Mouse (Mus musculus) E14TG2a.4 (cell line): ENCODE results near the gene Bspry.

ENCODE experiments used
- H3K27me3 ChIP-seq: 2 replicates; pipeline ENCODE4 v1.6.1; 2014; ENCODE audit warnings: low read length, control low read depth; ENCODE audit not compliant: insufficient read depth
- H3K36me3 ChIP-seq: 2 replicates; pipeline ENCODE4 v1.6.1; 2014; ENCODE audit warnings: low read length, control low read depth; ENCODE audit not compliant: insufficient read depth
- H3K4me1 ChIP-seq: replicated peaks from 2 replicates; pipeline ENCODE4 v1.6.1; 2014; ENCODE audit warnings: low read depth, low read length, control low read depth
- H3K4me3 ChIP-seq: replicated peaks from 2 replicates; pipeline ENCODE4 v1.5.1; 2014; ENCODE audit warnings: mild to moderate bottlenecking, low read length
- H3K9me3 ChIP-seq: 2 replicates; pipeline ENCODE4 v1.6.1; 2014; ENCODE audit warnings: low read length, control low read depth
- CTCF ChIP-seq: conservative IDR thresholded peaks from 2 replicates; pipeline ENCODE4 v1.5.1; 2014; ENCODE audit warnings: low read length
- NANOG ChIP-seq: IDR thresholded peaks from 2 replicates; pipeline ENCODE4 v1.6.1; 2014; ENCODE audit warnings: borderline replicate concordance, low read length, mixed read lengths
- POU5F1 ChIP-seq: IDR thresholded peaks from 2 replicates; pipeline ENCODE4 v1.6.1; 2014; ENCODE audit warnings: low read length, borderline replicate concordance

Gene Bspry

GRCm38 (mm10) chr4:62524651-62525488 lies 45.0 kb downstream of the Bspry start, which contains the start of the genes Pole3 and 4933430I17Rik:
Pole3 (minus strand) TSS chr4:62525068.
4933430I17Rik (plus strand) TSS chr4:62525369.
- TF ChIP-seq CTCF = no peak
- TF ChIP-seq POU5F1 = no peak
- TF ChIP-seq NANOG = no peak
- Histone ChIP-seq H3K36me3 (peaks cover 29% of the 10 kb centered on the region), H3K4me1 (peaks cover 22% of the 10 kb centered on the region), H3K27me3 (peaks cover 7% of the 10 kb centered on the region), H3K9me3 (no peaks in the 10 kb centered on the region), H3K4me3 (peak within 1 kb of the TSS; percentile 95)

DNA sequence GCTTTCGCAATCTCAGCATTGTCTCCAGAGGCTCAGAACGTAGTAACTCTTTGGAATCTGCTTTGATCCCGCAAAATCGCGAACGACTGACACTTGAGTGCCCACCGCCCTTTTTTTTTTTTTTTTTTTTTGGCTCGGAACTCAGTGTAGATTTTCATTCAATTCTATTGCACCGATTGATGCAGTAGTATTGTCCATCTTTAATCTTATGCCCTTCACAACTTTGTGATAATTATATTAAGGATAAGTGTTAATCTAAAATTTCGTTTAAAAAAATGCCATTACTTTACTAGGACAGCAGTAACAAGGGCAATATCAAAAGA lies 45.6 kb downstream of the Bspry start:
- H3K27me3 ChIP-seq = peaks cover 7% of the 10 kb centered on the region
- H3K36me3 ChIP-seq = peaks cover 29% of the 10 kb centered on the region
- no peaks in the 10 kb centered on the region for H3K9me3 ChIP-seq
- H3K4me3 ChIP-seq = peak overlapping the region; percentile 95; the same call in 1 of the 2 replicates
- peaks cover 24% of the 10 kb centered on the region for H3K4me1 ChIP-seq
- no peak for TF ChIP-seq CTCF
- no peak for TF ChIP-seq NANOG
- TF ChIP-seq POU5F1 = no peak

- Histone ChIP-seq H3K27me3 (peaks cover 7% of the 10 kb centered on the region), H3K4me3 (no peak overlapping the region), H3K36me3 (peaks cover 29% of the 10 kb centered on the region), H3K4me1 (peaks cover 26% of the 10 kb centered on the region), H3K9me3 (no peaks in the 10 kb centered on the region)
- no peak for TF ChIP-seq POU5F1
- no peak for TF ChIP-seq NANOG
- no peak for TF ChIP-seq CTCF
Measured at GRCm38 (mm10) chr4:62526256-62526655, 46.4 kb downstream of the Bspry start.

GRCm38 (mm10) chr4:62527655-62528054 lies 47.8 kb downstream of the Bspry start:
- Histone ChIP-seq H3K36me3 (peaks cover 17% of the 10 kb centered on the region), H3K9me3 (no peaks in the 10 kb centered on the region), H3K4me3 (no peak overlapping the region), H3K4me1 (peaks cover 31% of the 10 kb centered on the region), H3K27me3 (peaks cover 7% of the 10 kb centered on the region)
- TF ChIP-seq CTCF (no peak), POU5F1 (no peak), NANOG (no peak)

GRCm38 (mm10) chr4:62533729-62534128 lies 53.9 kb downstream of the Bspry start:
- H3K36me3 ChIP-seq = no peaks in the 10 kb centered on the region
- H3K4me1 ChIP-seq = peaks cover 19% of the 10 kb centered on the region
- TF ChIP-seq POU5F1 (no peak), NANOG (no peak), CTCF (no peak)
- no peaks in the 10 kb centered on the region for H3K27me3 ChIP-seq
- no peak overlapping the region for H3K4me3 ChIP-seq
- no peaks in the 10 kb centered on the region for H3K9me3 ChIP-seq

DNA sequence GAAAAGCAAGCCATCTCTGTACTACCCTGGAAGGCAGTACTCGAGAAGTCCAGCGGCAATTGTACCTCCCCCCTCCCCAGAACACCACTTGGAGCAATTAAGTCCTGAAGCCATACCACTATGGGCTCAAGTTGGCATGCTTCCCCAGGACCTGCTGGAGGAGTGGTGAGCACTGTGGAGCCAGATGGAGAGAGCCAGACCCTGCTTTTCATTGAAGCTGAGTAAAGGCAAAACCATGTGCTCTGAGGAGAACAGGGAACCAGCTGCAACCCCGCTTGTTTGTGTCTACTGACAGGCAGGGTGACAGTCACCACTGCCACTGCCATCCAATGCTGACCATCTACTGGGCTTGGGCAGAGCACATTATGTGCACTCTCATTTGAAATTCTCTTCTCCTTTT lies 61.9 kb downstream of the Bspry start:
- TF ChIP-seq POU5F1 (no peak), NANOG (no peak), CTCF (no peak)

DNA sequence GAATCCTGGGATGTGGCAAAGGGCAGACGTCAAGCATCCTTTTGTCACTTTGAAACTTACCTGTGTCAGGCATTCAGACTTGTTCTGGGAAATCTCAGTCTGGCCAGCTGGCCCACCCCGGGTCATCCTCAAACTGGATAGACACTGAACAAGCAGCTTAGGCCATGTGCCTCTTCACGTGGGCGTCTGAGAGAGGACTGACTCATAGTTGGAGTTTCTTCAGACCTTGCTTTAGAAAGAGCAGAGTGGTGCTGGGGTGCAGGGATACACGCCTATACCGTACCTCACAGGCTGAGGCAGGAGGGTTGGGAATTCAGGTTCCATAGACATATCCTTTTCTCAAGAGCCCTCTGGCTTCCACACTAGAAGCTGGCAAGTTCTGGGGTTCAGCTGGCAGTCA lies 63.9 kb downstream of the Bspry start:
- TF ChIP-seq NANOG (no peak), POU5F1 (no peak), CTCF (no peak)
- H3K27me3 ChIP-seq = 0 out of 2 replicates have a peak, but pooled peaks cover 7% of the 10 kb centered on the region
- peaks cover 3% of the 10 kb centered on the region; the same call in 1 of the 2 replicates for H3K4me1 ChIP-seq
- H3K4me3 ChIP-seq = no peak overlapping the region
- H3K36me3 ChIP-seq = no peaks in the 10 kb centered on the region
- peaks cover 12% of the 10 kb centered on the region for H3K9me3 ChIP-seq

More for the DNA sequence above, 61.9 kb downstream of the Bspry start:
- Histone ChIP-seq H3K27me3 (0 out of 2 replicates have a peak, but pooled peaks cover 7% of the 10 kb centered on the region), H3K36me3 (no peaks in the 10 kb centered on the region), H3K4me1 (peaks cover 3% of the 10 kb centered on the region; the same call in 1 of the 2 replicates), H3K4me3 (no peak overlapping the region), H3K9me3 (peaks cover 12% of the 10 kb centered on the region)

GRCm38 (mm10) chr4:62544801-62545200 lies 64.9 kb downstream of the Bspry start:
- H3K36me3 ChIP-seq = no peaks in the 10 kb centered on the region
- peaks cover 3% of the 10 kb centered on the region; the same call in 1 of the 2 replicates for H3K4me1 ChIP-seq
- H3K27me3 ChIP-seq = 0 out of 2 replicates have a peak, but pooled peaks cover 7% of the 10 kb centered on the region
- peaks cover 12% of the 10 kb centered on the region for H3K9me3 ChIP-seq
- H3K4me3 ChIP-seq = no peak overlapping the region
- no peak for TF ChIP-seq NANOG
- TF ChIP-seq CTCF = no peak
- TF ChIP-seq POU5F1 = no peak
